ENCODE assay signal across 8 mouse cellular contexts in genomic region chr15:49065875-49066274, GRCm38 (mm10).
DNase-seq lines count a peak whose midpoint lies in the region; ATAC-seq and TF ChIP-seq lines count a peak whose summit lies in the region.

No protein-coding gene starts in this region.

- H3K9ac ChIP-seq in intestine, embryonic 16.5 days (ENCODE audit: low read depth, low read length): no peak overlapping the region

- H3K27me3 ChIP-seq in intestine, embryonic 16.5 days (replicated peaks; ENCODE audit: control insufficient read depth, insufficient read depth, low read length): no peaks in the 10 kb centered on the region

- no peaks in the 10 kb centered on the region for H3K4me1 ChIP-seq in intestine, embryonic 16.5 days (ENCODE audit: control insufficient read depth, insufficient read depth, low read length)

- no peaks in the 10 kb centered on the region for H3K9me3 ChIP-seq in intestine, embryonic 16.5 days (ENCODE audit: control insufficient read depth, low read length)

- ATAC-seq in intestine, embryonic 16.5 days: peak; percentile 71; the same call in 1 of the 2 replicates

- H3K36me3 ChIP-seq in intestine, embryonic 16.5 days (ENCODE audit: control insufficient read depth, insufficient read depth, low read length): no peaks in the 10 kb centered on the region

- H3K27ac ChIP-seq in intestine, embryonic 16.5 days (ENCODE audit: low read length): no peak overlapping the region
- H3K27ac ChIP-seq in left cerebral cortex, adult 2 months: no peak overlapping the region

- TF ChIP-seq CTCF in left cerebral cortex, adult 2 months (IDR thresholded peaks at IDR 0.05): no peak; the same call in 1 of the 2 replicates

- no peak overlapping the region for H3K4me3 ChIP-seq in intestine, embryonic 16.5 days (ENCODE audit: low read length)
- H3K4me3 ChIP-seq in left cerebral cortex, adult 2 months: no peak overlapping the region

- intact Hi-C loops in left cerebral cortex, adult 2 months (cut with DNase I): no loop called here

- DNase-seq in 3T3-L1 (ENCODE audit: low read depth, low spot score): peak; percentile 95
- peak; percentile 93 to 97 for DNase-seq in adrenal gland, adult (ENCODE audit: inconsistent age in 2 of 2, low spot score in 1 of 2)
- peak; percentile 7 to 24 for DNase-seq in frontal cortex, postnatal 14 days (ENCODE audit: low spot score in 2 of 2)
- DNase-seq in left cerebral cortex, adult 2 months (ENCODE audit: extremely low spot score in 1 of 2, low spot score in 2 of 2): peak; percentile 24
- peak; percentile 37 for DNase-seq in ovary, postnatal 36 days (ENCODE audit: low spot score)
- no peak for DNase-seq in T-cell, adult 2 months (ENCODE audit: low spot score)
- no peak for DNase-seq in urinary bladder, adult 2 months (ENCODE audit: low spot score)

- H3K4me2 ChIP-seq in intestine, embryonic 16.5 days (ENCODE audit: low read depth, low read length): no peak overlapping the region

Comparison
In these comparisons a context has a peak if more than half of its experiments do, and no peak if none do; other contexts are left out.
1. DNase-seq: peak in 3T3-L1 (single experiment), adrenal gland, adult (2 of 2), frontal cortex, postnatal 14 days (2 of 2), left cerebral cortex, adult 2 months (2 of 2) and ovary, postnatal 36 days (single experiment); none in T-cell, adult 2 months (single experiment) and urinary bladder, adult 2 months (single experiment).